Mouse (Mus musculus) testis, adult 2 months (tissue): Measurements from ENCODE around the gene Matn4.

Experiments used
- CTCF ChIP-seq: fragments of 200-500 bp; IDR thresholded peaks from 2 replicates; pipeline ENCODE4 v1.5.1; 2012; ENCODE audit warnings: low read depth, mild to moderate bottlenecking, inconsistent platforms, low read length, moderate library complexity; ENCODE audit not compliant: control insufficient read depth, insufficient read depth, insufficient replicate concordance
- POLR2A ChIP-seq: fragments of 200-500 bp; IDR thresholded peaks from 2 replicates; pipeline ENCODE4 v1.6.1; 2012; ENCODE audit warnings: low read depth, mild to moderate bottlenecking, inconsistent platforms, low read length, moderate library complexity; ENCODE audit not compliant: control insufficient read depth

DNA sequence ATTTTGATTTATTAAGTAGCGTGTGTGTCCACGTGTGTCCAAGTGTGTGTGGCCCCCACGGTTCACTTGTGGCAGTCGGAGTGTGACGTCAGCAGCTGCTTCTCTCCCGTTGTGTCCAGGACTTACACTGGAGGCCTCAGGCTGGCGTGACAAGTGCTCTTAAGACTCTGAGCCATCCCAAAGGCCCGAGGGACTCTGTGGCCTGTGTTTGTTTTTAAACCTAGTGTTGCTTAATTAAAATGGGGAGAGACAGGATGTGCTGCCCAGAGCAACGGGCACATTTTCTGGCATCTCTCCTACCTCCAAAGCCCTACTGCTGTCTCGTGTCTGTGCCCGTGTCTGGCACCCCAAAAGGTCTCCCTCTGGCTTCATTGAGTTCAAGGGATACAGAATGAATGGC, 18.5 kb upstream of the Matn4 start:
- TF ChIP-seq CTCF, result no peak
- TF ChIP-seq POLR2A, result no peak
